Mouse (Mus musculus) Patski (cell line): ENCODE data around the gene Snx11. TPM values are rescaled to one million over a fixed set of nuclear protein-coding genes. Genes with fewer than 3 reads are reported as not detected.

Experiments
- ATAC-seq: fragments of 100-300 bp; one replicate; pipeline ENCODE4 v1.8.0; 2021
- CTCF ChIA-PET: fragments of 350-600 bp; sonication (Branson Sonifier 250); formaldehyde crosslinking; loops from one replicate; lab custom pipeline; 2022; ENCODE audit warnings: inconsistent platforms; lab: Charles Lee
- POLR2A ChIA-PET: fragments of 350-600 bp; sonication (Branson Sonifier 250); formaldehyde crosslinking; loops from one replicate; lab custom pipeline; 2022; ENCODE audit warnings: antibody characterized with exemption, inconsistent platforms; lab: Charles Lee
- DNase-seq: peaks from one replicate; pipeline ENCODE4 v3.0.0-alpha.2; 2011; ENCODE audit warnings: low read depth, low spot score
- H3K27me3 ChIP-seq: fragments of 371-371 bp; one replicate; pipeline ENCODE4 v1.5.1; 2021
- CTCF ChIP-seq: fragments of 100-300 bp; IDR thresholded peaks from one replicate; pipeline ENCODE4 v1.5.1; 2021
- in situ Hi-C: fragments of 300-500 bp; cut with MboI; formaldehyde crosslinking; loops from 3 replicates; pipeline ENCODE4 v1.11.1; 2018; ENCODE audit warnings: low pct_unique_long_range_greater_than_20kb, mixed read lengths
- polyA plus RNA-seq: library from polyadenylated mRNA; unstranded; gene quantifications from one replicate; pipeline ENCODE4 v1.2.3, GENCODE M21; 2021

Gene Snx11
- polyA plus RNA-seq, 1 experiment from 2014 or later, result 23.6 TPM

GRCm38 (mm10) chr11:96776068-96776467, 1.3 kb downstream of the Snx11 start:
- DNase-seq (no peak), ATAC-seq (no peak)
- H3K27me3 ChIP-seq, result no peaks in the 10 kb centered on the region
- ChIA-PET POLR2A (no interaction called here), CTCF (interaction anchor here (1.7 to 3.6 kb wide), 3 partner anchors 10 to 36 kb away, joined by 4 to 15 read pairs (median 6); no protein-coding TSS in a partner anchor)
- in situ Hi-C loops, result loop anchor here (5.0 kb wide), 1 partner anchor 86 kb away; no protein-coding TSS in a partner anchor
- TF ChIP-seq CTCF, result no peak

DNA sequence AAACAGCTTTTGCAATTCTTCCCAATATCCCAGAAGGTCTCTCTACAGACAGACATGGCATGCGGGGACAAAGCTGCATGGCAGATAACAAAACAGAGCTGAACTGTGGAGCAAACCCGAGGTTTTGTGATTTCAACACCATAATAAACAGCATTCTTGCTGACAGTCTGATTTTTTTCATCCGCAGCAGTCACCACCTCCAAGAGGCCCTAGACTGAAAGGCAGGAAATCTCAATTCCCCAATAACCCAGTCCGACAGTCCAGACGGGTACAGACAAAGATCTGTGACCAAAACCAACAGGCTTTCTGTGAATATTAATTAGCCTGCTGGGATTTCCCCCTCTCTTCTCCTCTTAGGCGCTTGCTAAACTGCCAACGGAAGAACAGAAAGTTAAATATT, 1.7 kb downstream of the Snx11 start:
- DNase-seq (no peak), ATAC-seq (no peak)
- ChIA-PET POLR2A (no interaction called here), CTCF (interaction anchor here (1.7 to 3.6 kb wide), 3 partner anchors 9 to 35 kb away, joined by 4 to 15 read pairs (median 6); no protein-coding TSS in a partner anchor)
- in situ Hi-C loops, result loop anchor here (5.0 kb wide), 1 partner anchor 87 kb away; no protein-coding TSS in a partner anchor
- no peak for TF ChIP-seq CTCF
- no peaks in the 10 kb centered on the region for H3K27me3 ChIP-seq

DNA sequence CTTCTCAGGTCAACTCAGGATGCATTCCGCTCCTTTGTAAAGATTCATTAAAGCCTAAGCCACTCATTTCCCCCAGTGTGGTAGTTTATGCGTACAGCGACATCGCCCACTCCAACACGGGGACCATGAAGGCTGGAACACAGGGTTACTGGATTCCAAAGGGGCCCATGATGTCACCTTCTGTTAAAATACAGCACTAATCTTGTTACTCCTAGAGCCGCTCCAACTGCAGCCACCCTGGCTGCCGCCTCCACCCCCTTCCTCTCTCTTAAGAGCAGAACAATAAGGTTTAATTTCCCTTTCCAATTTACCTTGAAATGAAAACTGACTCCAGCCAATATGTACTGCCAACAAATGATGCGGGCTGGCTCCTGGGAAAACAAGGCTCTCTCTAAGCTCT, 2.3 kb downstream of the Snx11 start:
- CTCF ChIA-PET, result interaction anchor here (0.8 to 2.7 kb wide), 4 partner anchors 10 to 47 kb away, joined by 3 to 6 read pairs (median 3); no protein-coding TSS in a partner anchor
- ATAC-seq, result no peak
- POLR2A ChIA-PET, result no interaction called here
- DNase-seq, result no peak
- in situ Hi-C loops, result loop anchor here (5.0 kb wide), 1 partner anchor 87 kb away; no protein-coding TSS in a partner anchor
- TF ChIP-seq CTCF, result no peak
- H3K27me3 ChIP-seq, result no peaks in the 10 kb centered on the region

GRCm38 (mm10) chr11:96774536-96774935, 2.8 kb downstream of the Snx11 start:
- TF ChIP-seq CTCF, result no peak
- CTCF ChIA-PET, result interaction anchor here (0.8 to 2.7 kb wide), 4 partner anchors 9 to 47 kb away, joined by 3 to 6 read pairs (median 3); no protein-coding TSS in a partner anchor
- POLR2A ChIA-PET, result no interaction called here
- DNase-seq (no peak), ATAC-seq (no peak)
- H3K27me3 ChIP-seq, result no peaks in the 10 kb centered on the region
- in situ Hi-C loops, result no loop called here

GRCm38 (mm10) chr11:96772413-96772812, 4.9 kb downstream of the Snx11 start:
- no peak for ATAC-seq
- in situ Hi-C loops, result no loop called here
- ChIA-PET CTCF (interaction anchor here (0.7 to 1.3 kb wide), 2 partner anchors 9 to 90 kb away, joined by 3 to 7 read pairs; no protein-coding TSS in a partner anchor), POLR2A (interaction anchor here (0.6 kb wide), 1 partner anchor 417 kb away, joined by 3 read pairs; no protein-coding TSS in a partner anchor)
- no peaks in the 10 kb centered on the region for H3K27me3 ChIP-seq
- no peak for TF ChIP-seq CTCF
- no peak for DNase-seq

DNA sequence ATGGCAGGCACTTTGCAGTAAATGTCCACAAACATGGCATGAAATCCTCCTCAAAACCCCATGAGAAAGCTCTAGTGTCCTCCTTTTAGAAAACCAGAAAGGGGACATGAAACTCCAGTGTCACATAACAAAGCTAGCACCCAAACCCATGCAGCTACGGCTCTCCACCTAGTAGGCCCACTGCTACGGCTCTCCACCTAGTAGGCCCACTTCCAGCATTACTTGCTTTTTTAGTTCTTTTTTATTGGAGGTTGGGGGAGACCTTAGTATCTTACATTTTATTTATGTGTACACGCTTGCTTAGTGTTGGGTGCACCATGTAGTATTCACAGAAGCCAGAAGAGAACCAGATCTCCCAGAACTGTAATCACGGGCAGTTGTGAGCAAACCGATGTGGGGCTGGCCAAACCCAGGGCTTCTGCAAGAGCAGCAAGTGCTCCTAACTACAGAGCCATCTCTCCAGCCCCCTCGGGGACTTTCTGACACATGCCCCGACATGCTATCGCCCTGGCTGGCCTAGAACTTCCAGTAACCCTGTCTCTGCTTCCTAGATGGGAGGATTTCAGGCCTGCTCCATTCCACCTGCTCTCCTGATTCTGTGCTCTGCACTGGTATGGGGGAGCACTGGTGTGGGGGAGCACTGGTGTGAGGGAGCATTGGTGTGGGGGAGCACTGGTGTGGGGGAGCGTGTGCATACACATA, 5.9 kb downstream of the Snx11 start:
- ChIA-PET POLR2A (no interaction called here), CTCF (interaction anchor here (1.1 to 1.3 kb wide), 2 partner anchors 9 to 10 kb away, joined by 3 to 7 read pairs; no protein-coding TSS in a partner anchor)
- in situ Hi-C loops, result no loop called here
- no peaks in the 10 kb centered on the region for H3K27me3 ChIP-seq
- TF ChIP-seq CTCF, result no peak
- no peak for DNase-seq
- ATAC-seq, result no peak

- ChIA-PET CTCF (interaction anchor here (3.9 kb wide), 1 partner anchor 9 kb away, joined by 15 read pairs; the partner anchor contains the start of gene Snx11), POLR2A (interaction anchor here (0.6 kb wide), 1 partner anchor 27 kb away, joined by 4 read pairs; no protein-coding TSS in a partner anchor)
- in situ Hi-C loops, result no loop called here
- no peak for DNase-seq
- no peak for ATAC-seq
- H3K27me3 ChIP-seq, result no peaks in the 10 kb centered on the region
- no peak for TF ChIP-seq CTCF
Measured at GRCm38 (mm10) chr11:96768240-96768639, 9.1 kb downstream of the Snx11 start.

DNA sequence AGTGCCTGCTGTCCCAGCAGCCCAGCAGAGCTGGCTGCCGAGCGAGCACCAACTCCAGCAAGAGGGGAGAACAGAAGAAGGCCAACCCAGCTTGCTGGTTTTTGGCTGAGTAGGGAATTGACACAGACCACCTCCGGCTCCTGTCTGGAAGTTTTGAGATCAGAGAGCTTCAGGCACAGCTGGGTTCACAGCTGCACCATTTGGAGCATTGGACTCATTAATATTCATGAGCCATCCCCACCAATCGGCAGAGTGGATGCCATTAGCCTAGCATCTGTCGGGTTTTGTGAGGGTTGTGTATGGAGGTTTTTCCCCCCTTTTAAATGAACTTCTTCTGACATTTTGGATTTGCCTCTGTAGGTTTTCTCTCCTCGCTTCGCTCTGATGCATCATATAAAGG, 10.3 kb downstream of the Snx11 start:
- no peaks in the 10 kb centered on the region for H3K27me3 ChIP-seq
- DNase-seq, result no peak
- ChIA-PET POLR2A (interaction anchor here (0.8 kb wide), 1 partner anchor 40 kb away, joined by 3 read pairs; no protein-coding TSS in a partner anchor), CTCF (interaction anchor here (1.2 to 3.9 kb wide), 3 partner anchors 10 to 95 kb away, joined by 3 to 15 read pairs (median 7); partner anchors contain the start of gene Snx11)
- in situ Hi-C loops, result no loop called here
- peak; percentile 38 for ATAC-seq
- TF ChIP-seq CTCF, result no peak

- no peaks in the 10 kb centered on the region for H3K27me3 ChIP-seq
- peak; percentile 84 for ATAC-seq
- DNase-seq, result no peak
- POLR2A ChIA-PET, result interaction anchor here (0.6 to 0.8 kb wide), 2 partner anchors 17 to 39 kb away, joined by 3 read pairs; no protein-coding TSS in a partner anchor
- in situ Hi-C loops, result no loop called here
- no peak for TF ChIP-seq CTCF
- CTCF ChIA-PET, result interaction anchor here (1.0 to 3.9 kb wide), 5 partner anchors 10 to 96 kb away, joined by 3 to 15 read pairs (median 4); partner anchors contain the start of gene Snx11
Measured at GRCm38 (mm10) chr11:96766555-96766954, 10.8 kb downstream of the Snx11 start.

GRCm38 (mm10) chr11:96765645-96766044, 11.7 kb downstream of the Snx11 start:
- DNase-seq (no peak), ATAC-seq (no peak)
- no peak for TF ChIP-seq CTCF
- POLR2A ChIA-PET, result interaction anchor here (1.6 kb wide), 1 partner anchor 19 kb away, joined by 3 read pairs; no protein-coding TSS in a partner anchor
- in situ Hi-C loops, result no loop called here
- H3K27me3 ChIP-seq, result no peaks in the 10 kb centered on the region
- CTCF ChIA-PET, result interaction anchor here (1.0 to 3.9 kb wide), 6 partner anchors 9 to 96 kb away, joined by 3 to 15 read pairs (median 4); partner anchors contain the start of gene Snx11
